Mouse (Mus musculus) heart, postnatal 14 days (tissue): ENCODE results near the gene Olfr1199. TPM values are rescaled to one million over a fixed set of nuclear protein-coding genes. Genes with fewer than 3 reads are reported as not detected.

Experiments used
- DNase-seq, 2 experiments: peaks; one replicate each; pipeline ENCODE4 v3.0.0; 2021 to 2022
- intact Hi-C: fragments of 180-260 bp; cut with DNase I; formaldehyde crosslinking; loops from one replicate; pipeline ENCODE4 v1.15.1; 2025
- long read RNA-seq, 2 experiments: library from polyadenylated mRNA; stranded (forward); transcript quantifications; one replicate each; pipeline ENCODE4 v2.0.0; 2021
- total RNA-seq, 2 experiments: library from RNA; stranded (reverse); gene quantifications; 2 replicates each; pipeline ENCODE4 v1.2.3; 2021

Olfr1199 gene
- not detected for total RNA-seq
- long read RNA-seq, experiment 1 = 0 reads
- long read RNA-seq, experiment 2 = 0 reads

DNA sequence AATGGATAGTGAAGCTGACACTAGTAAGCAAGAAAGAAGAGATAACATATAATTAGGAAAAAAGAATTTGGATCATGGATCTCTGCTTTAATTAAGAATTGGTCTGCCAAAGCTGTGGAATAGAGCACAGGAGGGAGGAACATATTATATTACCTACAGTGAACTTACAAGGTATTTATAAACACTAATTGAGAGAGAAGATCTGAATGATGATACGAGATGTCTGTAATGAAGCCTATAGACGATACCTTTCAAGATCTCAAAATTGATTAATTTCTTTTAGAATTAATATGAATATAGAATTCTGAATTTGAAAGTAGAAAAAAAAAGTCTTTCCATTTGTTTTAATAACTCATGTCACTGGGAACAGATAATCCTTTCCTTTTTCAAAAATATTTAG is at the start of gene Olfr1199:
Gene Olfr1199 (minus strand): TSS at position 101 of the 400 bp plus-strand sequence.
- intact Hi-C loops = no loop called here
- DNase-seq = no peak

DNA sequence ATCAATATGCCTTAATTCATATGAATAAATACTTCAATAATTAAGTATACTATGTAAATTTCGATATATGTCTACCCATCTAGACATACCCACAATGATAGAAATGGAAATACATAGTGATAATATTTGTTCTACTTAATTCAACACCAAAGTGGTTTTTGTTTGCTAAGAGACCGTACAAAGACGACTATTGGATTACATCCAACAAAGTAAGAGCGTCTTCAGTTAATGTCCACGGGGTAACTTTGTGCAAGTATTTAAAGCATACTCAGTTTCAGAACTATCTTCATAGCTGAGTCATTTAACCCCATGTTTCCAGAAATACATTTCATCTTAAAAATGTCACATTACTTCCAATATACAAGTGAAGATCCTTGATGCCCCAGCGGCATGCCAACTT is 32.5 kb upstream of the Olfr1199 start, which contains the start of gene Olfr1201:
Gene Olfr1201 (plus strand): TSS at position 301 of the 400 bp plus-strand sequence.
- intact Hi-C loops = no loop called here
- no peak for DNase-seq

DNA sequence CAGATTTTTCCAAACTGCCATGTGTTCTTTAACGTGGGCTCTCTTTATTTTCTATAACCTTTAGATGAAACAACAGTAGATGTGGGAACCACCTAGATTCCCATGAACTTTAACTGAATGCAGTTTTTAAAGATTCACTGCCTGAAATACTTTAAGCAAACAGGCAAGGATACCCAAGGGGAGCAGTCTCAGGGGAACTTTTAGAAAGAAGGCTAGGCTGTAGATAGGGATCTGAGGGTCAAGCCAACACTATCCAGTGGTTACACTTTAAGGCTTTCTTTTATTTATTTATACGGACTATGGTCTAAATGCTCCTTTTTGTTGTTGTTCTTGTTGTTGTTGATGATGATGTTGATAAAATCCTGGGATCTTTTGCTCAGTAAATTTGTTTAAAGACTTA is 10.1 kb upstream of the Olfr1199 start, which contains the start of gene Olfr1200:
Gene Olfr1200 (minus strand): TSS at position 101 of the 400 bp plus-strand sequence.
- DNase-seq = no peak
- intact Hi-C loops = no loop called here

DNA sequence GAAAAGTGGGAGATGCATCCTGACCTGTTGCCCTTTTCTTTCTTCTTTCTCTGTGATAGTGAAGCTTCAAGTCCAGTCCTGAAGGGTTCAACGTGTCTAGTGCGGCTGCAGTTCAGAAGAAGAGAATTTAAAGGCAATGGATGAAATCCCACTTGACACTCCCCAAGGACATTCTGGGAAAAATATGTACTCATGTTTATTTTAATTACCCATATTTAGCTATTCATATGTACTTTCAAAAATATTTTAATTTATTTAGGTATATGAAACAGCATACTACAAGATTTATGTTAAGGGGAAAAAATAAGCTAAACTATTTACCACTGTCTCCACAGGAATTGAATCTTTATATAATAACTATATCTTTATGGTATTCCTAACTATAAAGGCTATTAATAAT is 9.0 kb downstream of the Olfr1199 start, which contains the start of gene Olfr1198:
Gene Olfr1198 (minus strand): TSS at position 101 of the 400 bp plus-strand sequence.
- no peak for DNase-seq
- intact Hi-C loops = no loop called here

DNA sequence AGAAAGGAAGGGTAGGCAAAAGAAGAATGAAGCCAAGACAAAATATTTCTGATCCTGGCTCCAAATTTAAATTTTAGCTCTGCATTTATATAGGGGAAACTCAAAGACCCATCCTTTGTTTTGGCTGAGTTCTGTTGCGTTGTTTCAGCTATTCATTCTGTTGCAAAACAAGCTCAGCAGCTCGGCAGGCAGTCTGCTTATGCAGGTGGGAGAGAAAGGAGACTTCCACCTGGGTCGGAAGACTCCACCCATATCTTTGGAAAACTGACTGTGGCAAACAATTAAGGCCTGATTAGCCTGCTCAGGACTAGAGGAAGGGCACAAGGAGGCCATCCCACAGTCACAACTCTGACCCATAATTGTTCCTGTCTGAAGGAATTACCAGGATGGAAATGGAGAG is 16.9 kb downstream of the Olfr1199 start:
- intact Hi-C loops = no loop called here
- DNase-seq = no peak

DNA sequence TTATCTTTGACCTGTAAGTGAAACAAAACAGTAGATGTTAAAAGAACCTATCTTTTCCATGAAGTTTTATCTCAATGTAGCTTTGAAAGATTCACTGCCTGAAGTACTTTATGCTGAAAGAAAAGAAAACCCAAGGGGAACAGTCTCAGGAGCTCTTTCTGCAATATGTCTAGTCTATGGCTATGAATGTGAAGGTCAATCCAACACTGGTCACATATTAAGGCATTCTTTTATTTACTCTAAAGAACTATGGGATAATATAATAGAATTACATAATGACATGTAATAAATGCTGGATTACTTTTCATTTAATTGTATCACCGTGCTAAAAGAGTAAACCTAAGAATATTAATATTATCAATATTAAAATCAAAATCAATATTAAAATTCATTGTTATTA is 28.0 kb downstream of the Olfr1199 start, which contains the start of gene Olfr1197:
Gene Olfr1197 (minus strand): TSS at position 101 of the 400 bp plus-strand sequence.
- intact Hi-C loops = no loop called here
- DNase-seq = no peak

DNA sequence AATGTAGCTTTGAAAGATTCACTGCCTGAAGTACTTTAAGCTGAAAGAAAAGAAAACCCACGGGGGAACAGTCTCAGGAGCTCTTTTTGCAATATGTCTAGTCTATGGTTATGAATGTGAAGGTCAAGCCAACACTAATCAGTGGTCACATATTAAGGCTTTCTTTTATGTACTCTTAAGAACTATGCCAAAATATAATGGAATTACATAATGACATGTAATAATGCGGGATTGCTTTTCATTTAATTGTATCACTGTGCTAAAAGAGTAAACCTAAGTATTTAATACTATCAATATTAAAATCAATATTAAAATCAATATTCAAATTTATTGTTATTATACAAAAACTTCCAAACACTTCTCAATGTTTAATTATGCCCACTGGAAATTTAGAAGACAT is 55.8 kb downstream of the Olfr1199 start, which contains the start of gene Olfr1196:
Gene Olfr1196 (minus strand): TSS at position 101 of the 400 bp plus-strand sequence.
- intact Hi-C loops = no loop called here
- no peak for DNase-seq

Other genes with a start within 250 kb of the Olfr1199 start
- gene Olfr1186, start 241.9 kb downstream of the Olfr1199 start, total RNA-seq = not detected
- gene Olfr1188, start 203.5 kb downstream of the Olfr1199 start, total RNA-seq = not detected
- not detected for gene Olfr1189, start 174.0 kb downstream of the Olfr1199 start, total RNA-seq
- gene Olfr1191-ps1, start 119.9 kb downstream of the Olfr1199 start, total RNA-seq = not detected
- gene Olfr1192-ps1, start 112.0 kb downstream of the Olfr1199 start, total RNA-seq = not detected
- gene Olfr1193, start 84.8 kb downstream of the Olfr1199 start, total RNA-seq = not detected
- gene Olfr1195, start 71.3 kb downstream of the Olfr1199 start, total RNA-seq = not detected
- gene Olfr1196, start 55.9 kb downstream of the Olfr1199 start, total RNA-seq = not detected
- not detected for gene Olfr1197, start 28.1 kb downstream of the Olfr1199 start, total RNA-seq
- gene Olfr1198, start 9.1 kb downstream of the Olfr1199 start, total RNA-seq = not detected
- gene Olfr1200, start 10.0 kb upstream of the Olfr1199 start, total RNA-seq = not detected
- not detected for gene Olfr1201, start 32.6 kb upstream of the Olfr1199 start, total RNA-seq
- not detected for gene Olfr1202, start 54.0 kb upstream of the Olfr1199 start, total RNA-seq
- not detected for gene Olfr1205, start 69.3 kb upstream of the Olfr1199 start, total RNA-seq
- gene Olfr1204, start 88.8 kb upstream of the Olfr1199 start, total RNA-seq = not detected
- not detected for gene Olfr1206, start 102.8 kb upstream of the Olfr1199 start, total RNA-seq
- gene Olfr1208, start 141.8 kb upstream of the Olfr1199 start, total RNA-seq = not detected
- gene Olfr1209, start 154.7 kb upstream of the Olfr1199 start, total RNA-seq = not detected
- not detected for gene Olfr1211, start 177.6 kb upstream of the Olfr1199 start, total RNA-seq
- not detected for gene Olfr1212, start 193.5 kb upstream of the Olfr1199 start, total RNA-seq
- gene Gm13762, start 219.8 kb upstream of the Olfr1199 start, total RNA-seq = not detected
- not detected for gene Olfr1214, start 232.2 kb upstream of the Olfr1199 start, total RNA-seq
- gene Olfr1215, start 246.5 kb upstream of the Olfr1199 start, total RNA-seq = not detected